Mouse (Mus musculus) MEL (cell line): ENCODE measurements at regions not wholly inside any gene's neighbourhood (a gene's known extent, or its start where the extent isn't known, plus 50 kb on each side); places are given as distances from the start of the nearest gene placed in this dataset.

ENCODE experiments used
- DNase-seq: peaks from one replicate; pipeline ENCODE4 v3.0.0; 2011; ENCODE audit warnings: low read depth, low spot score
- H3K27ac ChIP-seq: 2 replicates; pipeline ENCODE4 v1.5.1; 2012; ENCODE audit warnings: low read depth, mild to moderate bottlenecking, control low read depth, low read length, moderate library complexity; ENCODE audit not compliant: control insufficient read depth
- H3K27me3 ChIP-seq, 2 experiments: fragments of 150-350 bp in 1 of 2; sonication (generic) in 1 of 2; 2 replicates each; pipeline ENCODE4 v1.6.1; 2012; ENCODE audit warnings: low read length in 2 of 2, mild to moderate bottlenecking in 2 of 2, improper control_type of control experiment in 1 of 2, moderate library complexity in 1 of 2; ENCODE audit not compliant: insufficient read depth in 2 of 2, control insufficient read depth in 1 of 2
- H3K36me3 ChIP-seq, 2 experiments: 2 replicates each; pipeline ENCODE4 v1.6.1; 2012 to 2014; ENCODE audit warnings: low read length in 2 of 2, improper control_type of control experiment in 1 of 2, inconsistent platforms in 1 of 2, mild to moderate bottlenecking in 1 of 2; ENCODE audit not compliant: insufficient read depth in 2 of 2, control insufficient read depth in 1 of 2
- H3K4me1 ChIP-seq, 2 experiments: fragments of 150-350 bp in 1 of 2; sonication (generic) in 1 of 2; 2 replicates each; pipeline ENCODE4 v1.6.1; 2012; ENCODE audit warnings: low read length in 2 of 2, improper control_type of control experiment in 1 of 2, mild to moderate bottlenecking in 1 of 2; ENCODE audit not compliant: insufficient read depth in 2 of 2, control insufficient read depth in 1 of 2
- H3K4me3 ChIP-seq, 2 experiments: fragments of 150-350 bp in 1 of 2; sonication (generic) in 1 of 2; 2 replicates each; pipeline ENCODE4 v1.5.1; 2012; ENCODE audit warnings: low read depth in 2 of 2, low read length in 2 of 2, mild to moderate bottlenecking in 2 of 2, moderate library complexity in 2 of 2, control low read depth in 1 of 2, improper control_type of control experiment in 1 of 2; ENCODE audit not compliant: control insufficient read depth in 1 of 2, insufficient read depth in 1 of 2
- H3K79me2 ChIP-seq: 2 replicates; pipeline ENCODE4 v1.6.1; 2012; ENCODE audit warnings: mild to moderate bottlenecking, low read length, moderate library complexity; ENCODE audit not compliant: control insufficient read depth, poor library complexity, insufficient read depth
- H3K9ac ChIP-seq: 2 replicates; pipeline ENCODE4 v1.6.1; 2012; ENCODE audit warnings: low read depth, mild to moderate bottlenecking, control low read depth, low read length, moderate library complexity; ENCODE audit not compliant: control insufficient read depth, poor library complexity, severe bottlenecking
- H3K9me3 ChIP-seq: fragments of 150-350 bp; sonication (generic); replicated peaks from 2 replicates; pipeline ENCODE4 v1.6.1; 2012; ENCODE audit warnings: mild to moderate bottlenecking, low read length, improper control_type of control experiment, moderate library complexity; ENCODE audit not compliant: insufficient read depth
- BHLHE40 ChIP-seq: IDR thresholded peaks from 2 replicates; pipeline ENCODE4 v1.6.1; 2012; ENCODE audit warnings: low read depth, mild to moderate bottlenecking, inconsistent platforms, low read length, improper control_type of control experiment, borderline replicate concordance
- CHD2 ChIP-seq: IDR thresholded peaks from 2 replicates; pipeline ENCODE4 v1.6.1; 2011; ENCODE audit warnings: low read length, improper control_type of control experiment
- ELF1 ChIP-seq: IDR thresholded peaks from 2 replicates; pipeline ENCODE4 v1.6.1; 2014; ENCODE audit warnings: low read depth, mild to moderate bottlenecking, inconsistent platforms, low read length, improper control_type of control experiment, moderate library complexity
- ETS1 ChIP-seq: IDR thresholded peaks from 2 replicates; pipeline ENCODE4 v1.6.1; 2012; ENCODE audit warnings: low read depth, mild to moderate bottlenecking, inconsistent platforms, low read length, improper control_type of control experiment, moderate library complexity
- GATA1 ChIP-seq: IDR thresholded peaks from 2 replicates; pipeline ENCODE4 v1.6.1; 2011; ENCODE audit warnings: low read depth, low read length, improper control_type of control experiment
- MAX ChIP-seq: IDR thresholded peaks from 2 replicates; pipeline ENCODE4 v1.6.1; 2011; ENCODE audit warnings: low read length, improper control_type of control experiment
- MAZ ChIP-seq: IDR thresholded peaks from 2 replicates; pipeline ENCODE4 v1.6.1; 2012; ENCODE audit warnings: low read depth, mild to moderate bottlenecking, inconsistent platforms, low read length, improper control_type of control experiment
- POLR2A ChIP-seq, 2 experiments: IDR thresholded peaks; 2 replicates each; pipeline ENCODE4 v1.6.1; 2011 to 2012; ENCODE audit warnings: low read length in 2 of 2, mild to moderate bottlenecking in 2 of 2, control low read depth in 1 of 2, improper control_type of control experiment in 1 of 2, low read depth in 1 of 2, moderate library complexity in 1 of 2; ENCODE audit not compliant: control insufficient read depth in 1 of 2, insufficient read depth in 1 of 2, poor library complexity in 1 of 2
- TCF12 ChIP-seq: IDR thresholded peaks from 2 replicates; pipeline ENCODE4 v1.6.1; 2014; ENCODE audit warnings: low read depth, mild to moderate bottlenecking, inconsistent platforms, low read length, improper control_type of control experiment, moderate library complexity
- UBTF ChIP-seq: IDR thresholded peaks from 2 replicates; pipeline ENCODE4 v1.6.1; 2012; ENCODE audit warnings: low read depth, mild to moderate bottlenecking, inconsistent platforms, low read length, improper control_type of control experiment, moderate library complexity, borderline replicate concordance; ENCODE audit not compliant: insufficient read depth
- ZC3H11A ChIP-seq: IDR thresholded peaks from 2 replicates; pipeline ENCODE4 v1.6.1; 2012; ENCODE audit warnings: low read depth, mild to moderate bottlenecking, inconsistent platforms, low read length, improper control_type of control experiment

DNA sequence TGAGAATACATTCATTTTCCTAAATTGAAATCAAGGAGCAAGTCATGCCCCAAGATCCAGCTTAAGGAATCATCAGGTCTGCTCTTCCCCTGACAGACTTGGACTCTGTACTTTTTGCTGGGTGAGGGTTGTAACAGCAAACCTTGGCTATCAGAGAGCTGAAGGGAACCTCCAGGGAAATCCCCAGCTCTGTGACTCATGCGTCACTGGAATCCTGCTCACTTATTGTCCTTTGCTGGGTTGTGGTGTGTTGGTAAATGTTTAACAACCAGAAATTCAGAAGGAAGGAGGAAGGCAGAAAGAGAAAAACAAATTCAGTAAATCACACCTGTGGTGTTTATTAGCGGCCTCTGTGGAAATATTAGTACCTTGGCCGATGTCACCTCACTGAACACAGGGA, 184.8 kb downstream of the Rnd3 start:
- no peak for TF ChIP-seq CHD2
- TF ChIP-seq ETS1, result no peak
- TF ChIP-seq, all 39 proteins: peak for 0
- no peaks in the 10 kb centered on the region for H3K9me3 ChIP-seq
- no peak overlapping the region for H3K4me3 ChIP-seq
- no peaks in the 10 kb centered on the region for H3K4me1 ChIP-seq
- DNase-seq, result no peak
- H3K79me2 ChIP-seq, result no peaks in the 10 kb centered on the region
- H3K9ac ChIP-seq, result no peak overlapping the region
- no peaks in the 10 kb centered on the region for H3K27me3 ChIP-seq
- H3K36me3 ChIP-seq, result no peaks in the 10 kb centered on the region
- no peak overlapping the region for H3K27ac ChIP-seq

DNA sequence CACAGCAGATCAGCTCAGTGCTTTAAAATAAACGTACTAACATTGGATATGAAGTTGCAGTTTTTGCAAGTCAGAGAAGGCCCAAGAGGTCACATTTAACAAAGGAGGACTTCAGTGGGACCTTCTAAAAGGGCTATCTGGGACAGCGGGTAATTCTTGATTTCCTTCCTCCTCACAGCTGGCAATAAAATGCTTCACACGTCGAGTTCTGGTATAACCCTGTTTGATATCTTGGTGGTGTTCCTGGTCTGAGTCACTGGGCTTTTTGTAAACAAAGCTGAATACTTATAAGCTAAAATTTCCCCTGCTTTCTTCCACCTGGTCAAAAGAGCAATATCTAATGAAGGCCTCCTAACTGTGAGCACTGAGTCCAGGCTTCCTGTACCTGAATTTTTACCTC, 187.9 kb downstream of the Rnd3 start:
- H3K27ac ChIP-seq, result no peak overlapping the region
- H3K9me3 ChIP-seq, result no peaks in the 10 kb centered on the region
- no peaks in the 10 kb centered on the region for H3K27me3 ChIP-seq
- no peaks in the 10 kb centered on the region for H3K79me2 ChIP-seq
- DNase-seq, result no peak
- no peaks in the 10 kb centered on the region for H3K36me3 ChIP-seq
- H3K4me3 ChIP-seq, result no peak overlapping the region
- H3K9ac ChIP-seq, result no peak overlapping the region
- no peak for TF ChIP-seq ZC3H11A
- TF ChIP-seq BHLHE40, result no peak
- TF ChIP-seq ELF1, result no peak
- no peaks in the 10 kb centered on the region for H3K4me1 ChIP-seq

DNA sequence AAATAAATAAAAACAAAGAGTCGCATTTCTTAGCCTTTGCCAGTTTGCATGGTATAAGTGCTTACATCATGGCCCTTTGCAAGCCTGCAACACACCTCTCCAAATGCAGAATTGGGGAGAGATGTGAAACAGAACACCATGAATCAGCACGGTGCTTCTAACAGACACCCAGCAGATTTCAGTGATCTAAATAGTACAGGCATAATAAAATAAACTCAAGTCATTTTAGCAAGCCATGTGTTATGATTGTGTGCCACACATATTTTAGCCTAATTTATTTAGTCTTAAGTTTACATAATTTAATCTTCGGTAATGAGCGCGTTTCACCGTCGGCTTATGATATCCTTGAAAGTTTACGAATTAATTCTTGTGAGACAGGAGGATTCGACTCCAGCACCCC, 189.6 kb downstream of the Rnd3 start:
- Histone ChIP-seq H3K9ac (no peak overlapping the region), H3K27me3 (no peaks in the 10 kb centered on the region), H3K79me2 (no peaks in the 10 kb centered on the region), H3K9me3 (no peaks in the 10 kb centered on the region), H3K4me1 (no peaks in the 10 kb centered on the region), H3K4me3 (no peak overlapping the region), H3K36me3 (no peaks in the 10 kb centered on the region), H3K27ac (no peak overlapping the region)
- no peak for DNase-seq
- TF ChIP-seq POLR2A (IDR thresholded peaks at IDR 0.05; ENCODE audit: control insufficient read depth in 1 of 2, insufficient read depth in 1 of 2, low read depth in 1 of 2, low read length in 2 of 2, poor library complexity in 1 of 2) (no peak), ELF1 (no peak), GATA1 (no peak), TCF12 (no peak), UBTF (no peak), MAX (no peak), MAZ (no peak)
